Mouse (Mus musculus) layer of hippocampus, postnatal 36 days (tissue): ENCODE measurements at regions not wholly inside any gene's neighbourhood (a gene's known extent, or its start where the extent isn't known, plus 50 kb on each side); places are given as distances from the start of the nearest gene placed in this dataset.
A peak's percentile ranks its signal among the peaks of the same experiment; 100 is the strongest.

ENCODE experiments used
- DNase-seq, 2 experiments: peaks; one replicate each; pipeline ENCODE4 v3.0.0; 2022

GRCm38 (mm10) chr11:63402741-63403140 lies 274.0 kb downstream of the Pmp22 start:
- no peak for DNase-seq

DNA sequence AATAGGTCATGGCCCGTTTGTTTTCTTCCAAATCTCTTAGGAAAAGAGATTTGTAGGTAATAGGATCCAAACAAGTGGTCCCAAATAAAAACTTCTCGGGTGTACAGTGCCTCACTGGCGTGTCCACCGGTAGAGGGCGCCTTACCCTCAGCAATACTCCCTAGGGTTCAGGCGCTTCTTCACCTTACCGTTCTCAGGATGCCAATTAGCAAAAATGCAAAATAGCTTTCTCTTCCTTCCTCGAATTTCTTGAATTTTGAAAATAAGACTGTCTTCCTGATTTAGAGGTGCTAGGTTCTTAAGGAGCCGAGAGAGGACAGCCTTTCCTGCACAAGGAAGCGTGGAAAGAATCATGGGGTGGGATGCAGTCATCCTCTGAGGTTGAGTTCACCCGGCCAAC lies 275.9 kb downstream of the Pmp22 start:
- DNase-seq: peak; percentile 66 to 74

DNA sequence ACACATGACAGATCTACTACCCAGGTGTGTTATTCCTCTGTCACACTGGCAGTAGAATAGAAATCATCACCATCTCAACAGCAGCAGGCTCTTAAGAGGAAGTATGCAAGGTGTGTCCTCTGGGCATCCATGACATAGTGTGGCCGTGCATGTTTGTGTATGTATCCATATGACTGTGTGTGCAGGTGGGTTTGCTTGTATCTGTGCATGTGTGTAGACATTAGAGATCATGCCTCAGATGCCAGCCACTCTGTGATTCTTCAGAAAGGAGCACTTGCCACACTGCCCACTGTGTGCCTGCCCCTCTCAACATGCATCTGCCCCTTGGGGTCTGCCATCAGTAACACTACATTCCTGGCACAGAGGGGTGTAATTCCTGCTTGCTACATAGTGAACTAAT lies 280.6 kb downstream of the Pmp22 start:
- no peak for DNase-seq

GRCm38 (mm10) chr11:63410921-63411320 lies 282.1 kb downstream of the Pmp22 start:
- no peak for DNase-seq

DNA sequence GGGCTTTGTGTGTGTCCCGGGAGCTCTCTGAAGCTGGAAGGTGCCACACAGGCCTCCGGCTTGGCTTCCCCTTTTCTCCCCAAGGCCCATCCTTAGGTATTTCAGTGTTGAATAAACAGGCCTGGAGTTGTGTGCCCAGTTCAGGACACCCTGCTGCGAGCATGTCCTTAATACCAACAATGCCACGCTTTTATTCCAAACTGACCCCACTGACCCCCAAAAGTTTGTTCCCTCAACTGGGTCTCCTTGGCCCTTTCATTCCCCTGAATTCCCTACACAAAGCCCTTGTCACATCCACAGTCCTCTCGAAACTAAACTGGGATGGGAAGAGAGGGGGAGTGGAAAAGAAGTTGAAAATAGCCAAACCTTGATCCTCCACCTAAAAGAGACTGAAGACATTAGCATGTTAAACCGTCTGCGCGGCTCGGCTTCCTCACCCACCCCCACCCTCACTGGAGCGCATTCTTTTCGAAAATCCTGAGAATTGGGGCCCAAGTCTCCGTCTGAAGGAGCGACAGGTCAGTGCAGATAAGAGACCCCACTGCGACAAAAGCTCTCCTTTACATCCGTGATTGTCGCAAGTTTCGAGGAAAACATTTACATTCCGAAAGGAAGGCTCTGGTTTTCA lies 283.7 kb downstream of the Pmp22 start:
- DNase-seq: no peak

DNA sequence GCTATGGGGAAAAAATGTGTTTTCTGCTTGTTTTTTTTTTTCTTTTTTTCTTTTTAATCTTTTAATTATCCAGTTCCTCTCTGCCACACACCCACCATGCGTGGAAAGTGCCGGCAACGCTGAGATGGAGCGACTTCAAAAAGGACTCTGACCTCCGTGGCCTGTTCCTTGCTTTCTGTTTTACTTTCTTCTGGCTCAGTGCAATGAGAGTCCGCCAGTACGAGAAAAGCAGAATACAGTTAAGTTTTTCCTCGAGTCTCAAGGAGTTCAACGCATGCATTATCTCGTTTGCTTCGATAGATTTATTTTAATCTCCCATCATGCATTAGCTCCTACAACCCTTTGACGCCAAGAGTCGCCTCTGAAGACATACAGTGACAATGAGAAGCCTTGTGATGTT lies 284.3 kb downstream of the Pmp22 start:
- DNase-seq: no peak

GRCm38 (mm10) chr11:63413621-63414020 lies 284.8 kb downstream of the Pmp22 start:
- no peak for DNase-seq

GRCm38 (mm10) chr11:63418042-63418776 lies 289.4 kb downstream of the Pmp22 start:
- no peak for DNase-seq

- DNase-seq: no peak
Observed at GRCm38 (mm10) chr11:63420341-63420740, 291.6 kb downstream of the Pmp22 start.

- DNase-seq: no peak
Observed at GRCm38 (mm10) chr11:63422069-63422468, 293.3 kb downstream of the Pmp22 start.

DNA sequence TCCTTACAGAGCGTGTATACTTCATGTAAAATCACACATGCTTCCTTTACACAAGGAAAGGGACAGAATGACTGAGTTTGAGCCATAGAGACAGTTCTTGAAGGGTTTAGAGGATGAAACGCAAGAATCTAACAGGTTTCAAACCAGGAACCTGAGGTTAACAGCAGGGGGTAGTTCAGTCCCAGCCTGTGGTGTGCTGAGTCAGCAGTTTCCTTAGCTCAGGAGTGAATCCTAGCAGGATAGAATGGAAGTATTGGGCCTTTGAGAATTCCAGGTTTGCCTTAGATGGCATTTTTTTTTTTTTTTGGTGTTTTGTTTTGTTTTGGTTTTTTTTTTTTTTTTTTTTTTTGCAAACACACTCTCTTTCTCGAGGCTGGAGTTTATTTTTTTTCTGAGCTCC lies 295.5 kb downstream of the Pmp22 start:
- DNase-seq: no peak

DNA sequence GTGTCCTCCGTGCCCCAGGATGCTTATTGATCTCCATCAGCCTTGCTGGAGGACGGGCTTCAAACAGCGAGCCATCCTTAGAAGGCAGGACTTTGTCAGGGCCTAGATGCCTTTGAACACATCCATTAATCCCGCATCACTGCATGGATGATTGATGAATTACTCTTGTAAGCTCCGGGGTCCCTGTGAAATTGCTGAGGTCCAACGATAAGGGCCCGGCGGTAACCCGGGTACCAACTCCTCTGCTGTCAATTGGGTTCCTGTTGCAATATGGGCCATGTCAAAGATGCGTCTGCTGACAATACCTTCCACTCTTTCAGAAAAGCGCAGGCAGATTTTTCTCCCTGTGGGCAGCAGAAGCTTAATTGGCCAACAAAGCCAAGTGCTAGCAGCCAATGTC lies 297.0 kb downstream of the Pmp22 start:
- no peak for DNase-seq

DNA sequence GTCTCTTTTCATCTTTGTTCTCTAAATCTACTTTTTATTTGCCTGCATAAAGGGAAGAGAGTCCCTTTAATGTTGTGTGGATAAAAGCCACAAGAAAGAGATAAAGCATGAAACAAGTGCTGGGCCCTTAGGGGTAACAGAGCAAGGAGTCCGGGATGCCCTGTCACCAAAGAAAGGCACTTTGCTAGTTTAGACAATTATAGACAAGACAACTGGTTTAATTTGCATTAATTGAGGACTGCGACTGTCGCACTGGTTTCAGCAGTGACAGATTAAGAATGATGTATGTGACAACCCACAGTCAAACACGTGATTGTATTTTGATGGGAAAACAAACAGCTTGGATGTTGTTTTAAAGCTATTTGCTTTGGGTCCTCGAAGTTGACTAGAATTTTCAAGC lies 325.0 kb downstream of the Pmp22 start:
- no peak for DNase-seq

DNA sequence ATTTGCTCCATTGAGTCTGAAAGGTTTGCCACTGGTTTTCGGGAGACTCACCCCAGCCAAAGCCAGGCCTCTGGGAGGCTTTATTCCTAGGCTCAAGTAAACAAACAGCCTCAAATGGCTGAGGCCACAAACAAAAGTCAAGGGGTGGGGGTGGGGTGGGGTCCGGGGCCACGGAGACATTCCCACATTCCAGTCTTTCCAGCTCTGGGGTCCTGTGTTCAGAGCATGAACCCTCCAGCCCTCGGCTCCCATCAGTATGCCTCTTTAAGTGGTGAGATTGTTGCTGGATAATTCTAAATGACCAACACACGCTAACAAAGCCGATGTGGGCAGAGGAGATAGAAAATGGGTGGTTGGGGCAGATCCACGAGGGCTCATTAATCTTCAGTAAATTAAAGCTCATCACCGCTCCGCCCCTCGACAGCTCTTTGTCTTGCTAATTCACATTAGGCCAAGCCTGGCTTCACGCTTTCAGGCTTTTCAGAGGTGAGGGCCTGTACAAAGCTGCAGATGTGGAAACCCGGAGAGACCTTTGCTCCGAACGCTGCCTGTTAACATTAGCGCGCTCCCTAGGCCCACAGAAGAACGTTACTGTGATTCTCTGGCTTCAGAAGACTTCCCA lies 326.2 kb downstream of the Pmp22 start:
- DNase-seq: no peak

GRCm38 (mm10) chr11:63456356-63456755 lies 327.6 kb downstream of the Pmp22 start:
- DNase-seq: no peak

DNA sequence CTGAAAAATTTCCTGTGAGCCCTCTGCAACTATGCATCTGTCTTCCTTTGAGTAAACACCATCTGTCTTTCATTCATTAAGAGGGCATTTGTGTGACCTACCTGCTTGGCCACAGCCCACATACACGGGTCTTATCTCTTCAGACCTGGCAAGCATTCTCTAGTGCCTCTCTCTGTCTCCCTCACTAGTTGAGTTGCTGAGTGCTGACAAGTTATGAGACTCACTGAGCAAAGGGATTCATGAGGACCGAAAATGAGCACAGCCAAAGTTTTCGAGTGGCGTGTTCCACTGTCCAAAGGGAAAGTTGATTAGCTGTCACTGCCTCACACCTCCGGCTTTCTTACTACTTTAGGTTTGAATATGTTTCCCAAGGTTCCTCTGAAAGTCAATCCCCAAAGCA lies 328.5 kb downstream of the Pmp22 start:
- no peak for DNase-seq

DNA sequence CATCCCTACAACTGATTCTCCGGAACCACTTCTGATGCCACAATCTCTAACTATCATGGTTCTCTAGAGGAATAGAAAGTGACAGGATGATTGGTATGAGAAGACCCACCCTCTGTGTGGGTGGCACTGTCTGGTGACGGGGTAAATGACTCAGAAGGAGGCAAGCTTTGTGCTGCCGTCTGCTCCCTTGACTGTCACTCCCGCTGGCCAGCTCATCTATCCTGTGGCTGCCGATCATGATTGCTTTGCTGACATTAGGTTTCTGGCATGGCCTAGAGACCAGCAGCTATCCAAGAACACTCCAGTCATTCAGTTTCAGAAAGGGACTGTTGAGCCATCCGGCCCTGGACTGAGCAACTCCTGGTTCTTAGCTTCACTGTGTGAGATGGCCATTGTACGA lies 331.4 kb downstream of the Pmp22 start:
- no peak for DNase-seq

GRCm38 (mm10) chr11:63463797-63464331 lies 335.1 kb downstream of the Pmp22 start:
- no peak for DNase-seq

- no peak for DNase-seq
Observed at GRCm38 (mm10) chr11:63465941-63466340, 337.2 kb downstream of the Pmp22 start.

DNA sequence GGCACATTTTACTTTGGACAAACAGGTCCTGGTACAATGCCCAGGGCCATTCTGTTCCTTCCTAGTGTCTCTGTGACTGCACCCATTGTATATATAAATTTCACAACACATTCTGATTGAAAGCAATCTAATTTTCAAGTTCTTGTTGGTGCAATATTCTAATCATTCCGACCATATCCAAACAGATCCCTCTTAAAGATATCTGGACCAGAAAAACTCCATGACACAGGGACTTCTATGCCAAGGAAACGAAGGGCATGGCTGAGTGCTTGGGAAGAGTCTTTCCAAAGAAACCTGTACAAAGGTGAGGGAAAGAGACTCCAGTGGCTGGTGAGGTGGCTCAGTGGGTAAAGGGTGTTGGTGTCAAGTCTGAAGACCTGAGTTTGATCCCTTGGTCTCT lies 337.8 kb downstream of the Pmp22 start:
- DNase-seq: no peak

GRCm38 (mm10) chr11:63474831-63475230 lies 346.0 kb downstream of the Pmp22 start:
- no peak for DNase-seq

DNA sequence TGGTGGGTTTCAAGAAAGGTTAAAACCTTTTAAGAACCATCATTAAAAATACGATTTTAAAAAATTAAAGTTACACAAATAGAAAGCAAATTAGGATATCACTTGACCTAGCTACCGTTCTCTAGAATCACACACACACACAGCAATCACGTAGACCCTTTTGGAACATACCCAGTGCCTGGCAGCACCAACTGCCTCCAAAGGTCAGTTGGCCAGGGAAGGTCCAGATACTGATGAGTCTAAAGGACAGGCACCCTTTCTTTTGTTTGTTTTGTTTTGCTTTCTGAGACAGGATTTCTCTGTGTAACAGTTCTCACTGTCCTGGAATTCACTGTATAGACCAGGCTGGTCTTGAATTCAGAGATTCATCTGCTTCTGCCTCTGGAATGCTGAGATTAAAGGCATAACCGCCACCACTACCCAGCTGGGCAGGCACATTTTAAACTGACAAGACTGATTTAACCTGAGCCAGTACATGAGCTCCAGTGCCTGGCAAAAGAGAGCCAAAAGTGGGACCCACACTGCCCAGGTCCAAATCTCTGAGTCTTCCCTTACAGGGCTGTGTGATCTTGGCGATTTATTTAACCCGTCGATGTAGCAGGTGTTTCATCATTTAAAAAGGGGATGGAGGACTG lies 353.0 kb downstream of the Pmp22 start:
- no peak for DNase-seq

DNA sequence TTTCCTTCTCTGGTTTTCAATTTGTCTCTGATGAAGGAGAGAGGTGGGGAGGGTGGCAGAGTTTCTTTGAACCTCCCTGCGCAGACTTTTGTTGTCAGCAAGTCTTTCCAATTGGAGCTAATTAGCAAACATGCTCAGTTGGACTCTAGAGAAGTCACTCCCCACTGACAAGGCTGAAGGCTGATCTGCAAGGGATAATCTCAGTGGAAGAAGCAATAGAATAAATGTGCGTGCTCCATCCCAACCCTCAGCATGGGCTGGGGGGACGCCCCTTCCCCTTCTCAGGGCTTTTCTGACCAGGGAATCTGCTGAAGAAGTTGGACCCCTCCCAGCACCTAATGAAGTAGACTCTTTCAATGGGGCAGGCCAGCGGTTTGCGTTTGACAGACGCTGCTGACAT lies 353.8 kb downstream of the Pmp22 start:
- DNase-seq: no peak
